Mouse (Mus musculus): Measurements from ENCODE around the gene Crim1.

Crim1 gene

GRCm38 (mm10) chr17:78373849-78374248 is 173.8 kb downstream of the Crim1 start:
- no peak for DNase-seq (ENCODE audit: low spot score in 2 of 2)

GRCm38 (mm10) chr17:78374756-78375155 is 174.7 kb downstream of the Crim1 start:
- no peak for DNase-seq (ENCODE audit: low spot score in 2 of 2)

- DNase-seq (ENCODE audit: low spot score in 2 of 2): no peak
These were observed 176.5 kb downstream of the Crim1 start for GRCm38 (mm10) chr17:78376587-78376986.

- no peak for DNase-seq (ENCODE audit: low spot score in 2 of 2)
These were observed 179.2 kb downstream of the Crim1 start for GRCm38 (mm10) chr17:78379079-78379729.

GRCm38 (mm10) chr17:78379730-78380245 is 179.7 kb downstream of the Crim1 start:
- DNase-seq (ENCODE audit: low spot score in 2 of 2): no peak

- DNase-seq (ENCODE audit: low spot score in 2 of 2): no peak
These were observed 182.3 kb downstream of the Crim1 start for GRCm38 (mm10) chr17:78382321-78382720.

GRCm38 (mm10) chr17:78387665-78388064 is 187.6 kb downstream of the Crim1 start:
- DNase-seq (ENCODE audit: low spot score in 2 of 2): no peak

GRCm38 (mm10) chr17:78388101-78388847 is 188.2 kb downstream of the Crim1 start:
- no peak for DNase-seq (ENCODE audit: low spot score in 2 of 2)

GRCm38 (mm10) chr17:78389573-78389972 is 189.5 kb downstream of the Crim1 start:
- DNase-seq (ENCODE audit: low spot score in 2 of 2): no peak

- DNase-seq (ENCODE audit: low spot score in 2 of 2): no peak
These were observed 192.5 kb downstream of the Crim1 start for GRCm38 (mm10) chr17:78392401-78393087.

- no peak for DNase-seq (ENCODE audit: low spot score in 2 of 2)
These were observed 200.2 kb downstream of the Crim1 start for GRCm38 (mm10) chr17:78400130-78400840.

- no peak for DNase-seq (ENCODE audit: low spot score in 2 of 2)
These were observed 201.3 kb downstream of the Crim1 start for GRCm38 (mm10) chr17:78401311-78401710.

GRCm38 (mm10) chr17:78401713-78402112 is 201.7 kb downstream of the Crim1 start:
- DNase-seq (ENCODE audit: low spot score in 2 of 2): peak in 1 of 2 experiments; percentile 29

- DNase-seq (ENCODE audit: low spot score in 2 of 2): no peak
These were observed 202.1 kb downstream of the Crim1 start for GRCm38 (mm10) chr17:78402174-78402573.

- no peak for DNase-seq (ENCODE audit: low spot score in 2 of 2)
These were observed 203.2 kb downstream of the Crim1 start for GRCm38 (mm10) chr17:78403229-78403628.

GRCm38 (mm10) chr17:78403804-78404203 is 203.8 kb downstream of the Crim1 start:
- no peak for DNase-seq (ENCODE audit: low spot score in 2 of 2)

- peak in 1 of 2 experiments; percentile 38 for DNase-seq (ENCODE audit: low spot score in 2 of 2)
These were observed 205.3 kb downstream of the Crim1 start for GRCm38 (mm10) chr17:78405336-78405735.

- no peak for DNase-seq (ENCODE audit: low spot score in 2 of 2)
These were observed 206.8 kb downstream of the Crim1 start for GRCm38 (mm10) chr17:78406854-78407253.

- DNase-seq (ENCODE audit: low spot score in 2 of 2): no peak
These were observed 207.5 kb downstream of the Crim1 start for GRCm38 (mm10) chr17:78407581-78407980.

GRCm38 (mm10) chr17:78408386-78408785 is 208.3 kb downstream of the Crim1 start:
- DNase-seq (ENCODE audit: low spot score in 2 of 2): no peak

- peak in 1 of 2 experiments; percentile 46 for DNase-seq (ENCODE audit: low spot score in 2 of 2)
These were observed 209.9 kb downstream of the Crim1 start for GRCm38 (mm10) chr17:78409900-78410299.

GRCm38 (mm10) chr17:78415255-78415654 is 215.2 kb downstream of the Crim1 start:
- DNase-seq (ENCODE audit: low spot score in 2 of 2): no peak

All from cerebellum, postnatal 4 days (tissue).